Mouse (Mus musculus) heart, embryonic 13.5 days (tissue): Measurements from ENCODE around the gene Tbc1d22a. TPM values are rescaled to one million over a fixed set of nuclear protein-coding genes. Genes with fewer than 3 reads are reported as not detected.

Source experiments
- ATAC-seq: fragments of 200-750 bp; cut with Nextera tagmentation; 2 replicates; pipeline ENCODE4 v1.8.0; 2017; ENCODE audit warnings: moderate TSS enrichment; ENCODE audit not compliant: insufficient number of reproducible peaks, low FRiP score, low TSS enrichment; ENCODE audit errors: extremely low read depth
- H3K27ac ChIP-seq: fragments of 300-500 bp; sonication (generic); replicated peaks from 2 replicates; pipeline ENCODE4 v1.5.1; 2015; ENCODE audit warnings: moderate library complexity, mild to moderate bottlenecking, inconsistent platforms
- H3K27me3 ChIP-seq: fragments of 300-500 bp; sonication (generic); replicated peaks from 2 replicates; pipeline ENCODE4 v1.6.1; 2015; ENCODE audit warnings: mild to moderate bottlenecking, inconsistent platforms
- H3K36me3 ChIP-seq: fragments of 300-500 bp; sonication (generic); 2 replicates; pipeline ENCODE4 v1.6.1; 2015; ENCODE audit warnings: mild to moderate bottlenecking, inconsistent platforms
- H3K4me1 ChIP-seq: fragments of 300-500 bp; sonication (generic); 2 replicates; pipeline ENCODE4 v1.6.1; 2015; ENCODE audit warnings: inconsistent platforms
- H3K4me2 ChIP-seq: fragments of 300-500 bp; sonication (generic); 2 replicates; pipeline ENCODE4 v1.6.1; 2015; ENCODE audit warnings: inconsistent platforms, mild to moderate bottlenecking, moderate library complexity
- H3K4me3 ChIP-seq: fragments of 300-500 bp; sonication (generic); 2 replicates; pipeline ENCODE4 v1.5.1; 2015; ENCODE audit warnings: moderate library complexity, mild to moderate bottlenecking, inconsistent platforms
- H3K9ac ChIP-seq: fragments of 300-500 bp; sonication (generic); 2 replicates; pipeline ENCODE4 v1.6.1; 2015; ENCODE audit warnings: inconsistent platforms, mild to moderate bottlenecking, moderate library complexity
- H3K9me3 ChIP-seq: fragments of 300-500 bp; sonication (generic); 2 replicates; pipeline ENCODE4 v1.6.1; 2016; ENCODE audit warnings: inconsistent platforms
- WGBS: fragments of 180-500 bp; shearing (Covaris S2); methylation state at CpG from one replicate; pipeline ENCODE4 v1.1.7; 2015; ENCODE audit warnings: mixed read lengths; 5-methylcytosine and 5-hydroxymethylcytosine counted together
- polyA plus RNA-seq: library from polyadenylated mRNA; unstranded; fragments of >200 nt; fragmentation: Nextera tagmentation; extraction: Ambion mirVana; gene quantifications from 2 replicates; pipeline ENCODE4 v1.2.1, GENCODE M21; 2015

The Tbc1d22a gene
- polyA plus RNA-seq, 1 experiment from 2014 or later: 9.1 TPM

DNA sequence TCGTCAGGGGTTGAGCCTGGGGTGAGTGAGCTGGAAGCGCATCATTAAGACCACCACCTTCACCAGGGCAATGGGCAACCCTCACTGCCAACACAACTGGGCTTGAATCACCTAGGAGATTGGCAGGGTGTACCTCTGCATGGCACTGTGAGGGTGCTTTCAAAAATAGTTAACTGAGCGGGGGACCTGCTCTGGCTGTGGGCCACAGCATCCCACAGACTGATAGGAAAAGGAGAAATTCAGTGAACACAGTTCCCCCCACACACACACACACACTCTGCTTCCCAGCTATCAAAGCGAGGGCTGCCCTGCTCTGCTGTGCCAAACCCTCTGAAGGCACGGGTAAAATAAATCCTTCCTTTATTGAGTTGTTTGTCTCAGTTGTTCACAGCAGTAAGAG lies 273.1 kb downstream of the Tbc1d22a start:
- 61% methylated on average over 5 of the region's 5 CpGs for WGBS
- Histone ChIP-seq H3K4me2 (no peak overlapping the region), H3K9ac (no peak overlapping the region), H3K27ac (no peak overlapping the region), H3K9me3 (no peaks in the 10 kb centered on the region), H3K27me3 (peaks cover 80% of the 10 kb centered on the region), H3K4me3 (no peak overlapping the region), H3K4me1 (peaks cover 46% of the 10 kb centered on the region), H3K36me3 (no peaks in the 10 kb centered on the region)
- no peak for ATAC-seq

DNA sequence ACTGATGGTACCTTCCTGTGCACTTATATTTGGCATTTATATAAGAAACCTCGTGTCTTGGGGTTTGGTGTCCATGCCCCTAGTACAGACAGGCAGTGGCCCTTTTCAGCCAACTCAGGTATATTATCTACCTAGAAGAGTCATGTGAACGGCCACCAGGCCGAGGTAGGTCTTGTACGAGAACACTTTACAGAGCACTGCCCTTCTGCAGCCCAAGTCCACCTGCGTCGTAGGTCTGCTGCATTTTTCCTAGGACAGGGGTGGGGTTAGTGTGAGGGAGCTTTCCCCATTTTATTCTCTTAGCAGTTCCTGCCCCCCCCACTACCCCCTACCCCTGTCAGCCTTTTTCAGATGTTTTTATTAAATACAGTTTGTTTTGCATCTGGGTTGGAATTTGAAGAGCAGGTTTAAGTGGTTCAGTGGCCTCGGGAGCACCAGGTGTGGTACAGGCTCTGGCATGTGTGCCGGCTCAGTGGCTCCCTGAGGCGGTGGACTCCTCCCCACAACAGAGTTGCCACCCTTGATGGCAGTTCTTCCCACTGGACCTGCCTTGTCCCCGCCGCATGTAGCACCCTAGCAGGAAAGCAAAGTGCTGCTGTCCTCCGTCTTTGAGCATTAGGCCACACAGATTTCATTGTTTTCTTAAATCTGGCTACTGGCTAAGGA lies 277.3 kb downstream of the Tbc1d22a start:
- no peak for ATAC-seq
- Histone ChIP-seq H3K4me2 (no peak overlapping the region), H3K36me3 (no peaks in the 10 kb centered on the region), H3K9ac (no peak overlapping the region), H3K4me1 (peaks cover 18% of the 10 kb centered on the region), H3K9me3 (no peaks in the 10 kb centered on the region), H3K27ac (no peak overlapping the region), H3K4me3 (no peak overlapping the region), H3K27me3 (peaks cover 54% of the 10 kb centered on the region)
- 76% methylated on average over 12 of the region's 12 CpGs for WGBS

DNA sequence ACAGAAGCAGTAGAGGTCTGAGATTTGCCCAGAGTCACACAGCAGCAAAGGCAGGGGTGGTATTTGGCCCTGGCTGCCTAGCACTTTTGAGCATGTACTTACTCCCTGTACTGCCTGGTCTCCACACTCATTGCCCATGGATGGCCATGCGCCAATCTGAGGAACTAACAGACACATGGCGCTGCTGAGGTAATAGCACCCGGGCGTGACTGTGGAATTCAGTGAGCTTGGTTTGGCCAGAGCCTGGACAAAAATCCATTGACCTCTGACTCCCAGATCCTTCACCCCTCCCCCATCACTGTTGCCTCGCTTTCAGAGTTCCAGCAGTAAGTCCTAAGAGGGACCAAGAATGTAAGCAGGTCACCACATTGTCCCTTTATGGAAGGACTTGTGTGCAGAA lies 278.4 kb downstream of the Tbc1d22a start:
- Histone ChIP-seq H3K36me3 (no peaks in the 10 kb centered on the region), H3K9ac (no peak overlapping the region), H3K9me3 (no peaks in the 10 kb centered on the region), H3K4me2 (no peak overlapping the region), H3K4me1 (peaks cover 7% of the 10 kb centered on the region; the same call in 1 of the 2 replicates), H3K4me3 (no peak overlapping the region), H3K27me3 (peaks cover 56% of the 10 kb centered on the region), H3K27ac (no peak overlapping the region)
- 72% methylated on average over 5 of the region's 5 CpGs for WGBS
- ATAC-seq: no peak

DNA sequence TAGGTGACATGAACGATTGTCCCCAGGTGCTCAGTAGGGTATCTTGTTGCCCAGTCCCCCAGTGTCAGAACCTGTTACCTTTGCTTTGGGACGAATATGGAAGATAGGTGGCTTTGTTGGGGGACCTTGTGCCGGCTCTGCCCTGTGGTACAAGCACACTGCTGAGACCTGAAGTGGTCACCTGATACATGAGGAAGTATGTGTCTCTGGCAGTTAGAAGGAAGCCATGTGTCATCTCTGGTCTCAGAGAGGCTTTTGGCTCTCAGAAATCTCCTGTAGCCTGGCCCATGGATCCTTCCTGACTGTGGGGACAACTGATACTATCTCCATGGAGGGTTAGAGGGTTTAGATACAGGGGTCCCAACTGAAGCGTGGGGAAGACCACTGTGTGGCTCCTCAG lies 281.9 kb downstream of the Tbc1d22a start:
- Histone ChIP-seq H3K9me3 (0 out of 2 replicates have a peak, but pooled peaks cover 1% of the 10 kb centered on the region), H3K4me3 (no peak overlapping the region), H3K4me1 (peaks cover 7% of the 10 kb centered on the region; the same call in 1 of the 2 replicates), H3K9ac (no peak overlapping the region), H3K27me3 (peaks cover 27% of the 10 kb centered on the region), H3K4me2 (no peak overlapping the region), H3K27ac (no peak overlapping the region), H3K36me3 (no peaks in the 10 kb centered on the region)
- WGBS: 81% methylated on average over 4 of the region's 4 CpGs
- ATAC-seq: no peak

DNA sequence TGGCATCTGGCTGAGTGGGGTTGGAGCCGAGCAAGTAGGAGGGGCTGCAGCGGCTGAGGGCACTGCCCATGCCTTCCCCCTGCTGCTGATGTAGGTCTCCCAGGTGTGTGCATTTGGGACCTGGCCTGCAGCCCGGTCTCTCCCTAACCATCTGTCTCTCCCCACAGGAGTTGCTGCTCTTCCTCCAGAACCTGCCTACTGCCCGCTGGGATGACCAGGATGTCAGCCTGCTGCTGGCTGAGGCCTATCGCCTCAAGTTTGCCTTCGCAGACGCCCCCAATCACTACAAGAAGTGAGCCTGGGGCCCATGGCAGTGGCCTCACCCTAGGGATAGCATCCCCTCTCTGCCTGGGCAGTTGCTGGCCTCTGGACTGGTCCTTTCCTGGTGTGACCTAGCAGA lies 282.4 kb downstream of the Tbc1d22a start:
- WGBS: 87% methylated on average over 7 of the region's 7 CpGs
- no peak overlapping the region for H3K27ac ChIP-seq

DNA sequence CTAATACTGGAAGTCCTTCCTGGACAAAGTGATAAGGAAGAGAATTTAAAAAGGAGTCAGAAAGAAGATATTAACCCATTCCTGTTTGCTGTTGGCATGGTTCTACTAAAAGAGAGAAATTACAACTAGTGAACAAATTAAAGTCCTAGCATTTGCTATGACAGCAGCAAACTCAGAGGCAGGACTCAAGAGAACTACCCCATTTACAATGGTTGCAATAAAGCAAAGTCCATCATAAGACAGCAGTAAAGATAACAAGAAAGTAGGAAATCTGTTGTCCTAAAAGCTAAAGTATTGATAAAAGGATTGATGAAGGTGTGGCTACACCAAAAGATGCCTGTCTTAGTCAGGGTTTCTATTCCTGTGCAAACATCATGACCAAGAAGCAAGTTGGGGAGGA lies 286.3 kb downstream of the Tbc1d22a start:
- ATAC-seq: no peak
- H3K9ac ChIP-seq: no peak overlapping the region
- no peak overlapping the region for H3K4me2 ChIP-seq
- H3K4me3 ChIP-seq: no peak overlapping the region
- H3K4me1 ChIP-seq: no peaks in the 10 kb centered on the region
- H3K9me3 ChIP-seq: 0 out of 2 replicates have a peak, but pooled peaks cover 2% of the 10 kb centered on the region
- peaks cover 15% of the 10 kb centered on the region for H3K27me3 ChIP-seq
- H3K27ac ChIP-seq: no peak overlapping the region
- no peaks in the 10 kb centered on the region for H3K36me3 ChIP-seq

More for the DNA sequence above, 282.4 kb downstream of the Tbc1d22a start:
- H3K4me1 ChIP-seq: peaks cover 7% of the 10 kb centered on the region; the same call in 1 of the 2 replicates
- no peak for ATAC-seq
- H3K9me3 ChIP-seq: 0 out of 2 replicates have a peak, but pooled peaks cover 2% of the 10 kb centered on the region
- H3K4me2 ChIP-seq: no peak overlapping the region
- H3K27me3 ChIP-seq: peaks cover 22% of the 10 kb centered on the region
- H3K4me3 ChIP-seq: no peak overlapping the region
- H3K36me3 ChIP-seq: no peaks in the 10 kb centered on the region
- no peak overlapping the region for H3K9ac ChIP-seq

DNA sequence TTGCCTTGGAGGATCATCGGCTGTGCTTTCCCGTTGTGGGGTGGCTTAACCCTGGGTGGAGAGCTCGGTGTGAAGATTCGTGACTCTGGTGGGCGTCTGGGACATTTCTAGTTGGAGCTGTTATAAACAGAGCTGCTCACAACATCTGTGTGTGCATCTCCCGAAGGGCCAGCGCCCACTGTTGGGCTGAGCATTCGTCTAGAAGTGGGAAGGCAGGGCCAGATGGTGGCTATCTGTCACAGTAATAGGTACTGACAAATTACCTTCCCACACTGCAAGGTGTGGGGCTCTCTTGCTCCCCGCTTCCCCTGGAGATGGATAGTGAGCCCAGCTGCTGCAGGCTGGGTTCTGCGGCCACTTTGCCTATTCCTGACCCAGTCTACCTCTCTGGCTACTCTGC lies 289.2 kb downstream of the Tbc1d22a start:
- H3K9me3 ChIP-seq: 0 out of 2 replicates have a peak, but pooled peaks cover 2% of the 10 kb centered on the region
- H3K36me3 ChIP-seq: no peaks in the 10 kb centered on the region
- peaks cover 7% of the 10 kb centered on the region; the same call in 1 of the 2 replicates for H3K27me3 ChIP-seq
- H3K27ac ChIP-seq: no peak overlapping the region
- H3K4me1 ChIP-seq: no peaks in the 10 kb centered on the region
- no peak overlapping the region for H3K9ac ChIP-seq
- ATAC-seq: no peak
- no peak overlapping the region for H3K4me2 ChIP-seq
- H3K4me3 ChIP-seq: no peak overlapping the region
- WGBS: 73% methylated on average over 10 of the region's 10 CpGs

DNA sequence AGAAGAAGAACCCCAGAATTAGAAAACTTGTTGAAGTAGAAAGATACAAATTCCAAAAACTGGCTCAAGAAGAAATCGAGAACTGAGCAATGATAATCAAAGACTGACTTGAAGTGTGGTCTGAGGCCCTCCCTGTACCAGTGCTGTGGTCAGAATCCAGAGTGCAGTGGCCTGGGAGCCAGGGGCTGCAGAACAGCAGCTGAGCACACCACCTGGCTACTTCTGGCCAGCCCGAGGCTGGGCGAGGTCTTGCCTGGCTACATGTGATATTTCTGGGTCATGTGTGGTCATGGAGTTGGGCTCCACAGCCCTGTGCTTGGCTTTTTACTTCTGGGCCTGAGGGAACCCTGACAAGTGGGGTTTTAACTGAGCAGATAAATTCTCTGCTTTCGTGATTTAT lies 292.4 kb downstream of the Tbc1d22a start:
- ATAC-seq: no peak
- no peaks in the 10 kb centered on the region for H3K4me1 ChIP-seq
- H3K9ac ChIP-seq: no peak overlapping the region
- H3K27me3 ChIP-seq: peaks cover 7% of the 10 kb centered on the region; the same call in 1 of the 2 replicates
- 53% methylated on average over 4 of the region's 4 CpGs for WGBS
- no peaks in the 10 kb centered on the region for H3K36me3 ChIP-seq
- H3K9me3 ChIP-seq: no peaks in the 10 kb centered on the region
- no peak overlapping the region for H3K4me3 ChIP-seq
- H3K27ac ChIP-seq: no peak overlapping the region
- H3K4me2 ChIP-seq: no peak overlapping the region

DNA sequence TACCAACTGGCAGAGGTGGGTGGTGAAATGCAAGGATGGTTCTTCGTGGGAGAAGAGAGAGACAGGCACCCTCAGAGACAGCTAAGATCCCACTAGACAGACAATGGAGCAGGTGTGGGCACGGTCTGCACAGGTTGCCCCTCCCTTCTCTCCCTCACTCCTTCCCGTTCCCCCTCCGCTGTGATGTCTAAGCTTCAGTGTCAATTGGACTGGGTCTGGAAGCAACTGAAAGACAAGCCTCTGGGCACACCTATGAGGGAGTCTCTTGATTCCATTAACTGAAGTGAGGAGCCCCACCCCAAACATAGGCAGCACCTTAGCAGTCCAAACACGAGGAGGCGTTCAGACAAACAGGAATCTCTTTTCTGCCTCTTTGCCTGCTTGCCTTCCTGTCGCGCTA lies 293.3 kb downstream of the Tbc1d22a start:
- Histone ChIP-seq H3K4me2 (no peak overlapping the region), H3K4me3 (no peak overlapping the region), H3K4me1 (no peaks in the 10 kb centered on the region), H3K9ac (no peak overlapping the region), H3K27ac (no peak overlapping the region), H3K36me3 (no peaks in the 10 kb centered on the region), H3K27me3 (peaks cover 7% of the 10 kb centered on the region; the same call in 1 of the 2 replicates), H3K9me3 (no peaks in the 10 kb centered on the region)
- 79% methylated on average over 8 of the region's 8 CpGs for WGBS
- no peak for ATAC-seq

DNA sequence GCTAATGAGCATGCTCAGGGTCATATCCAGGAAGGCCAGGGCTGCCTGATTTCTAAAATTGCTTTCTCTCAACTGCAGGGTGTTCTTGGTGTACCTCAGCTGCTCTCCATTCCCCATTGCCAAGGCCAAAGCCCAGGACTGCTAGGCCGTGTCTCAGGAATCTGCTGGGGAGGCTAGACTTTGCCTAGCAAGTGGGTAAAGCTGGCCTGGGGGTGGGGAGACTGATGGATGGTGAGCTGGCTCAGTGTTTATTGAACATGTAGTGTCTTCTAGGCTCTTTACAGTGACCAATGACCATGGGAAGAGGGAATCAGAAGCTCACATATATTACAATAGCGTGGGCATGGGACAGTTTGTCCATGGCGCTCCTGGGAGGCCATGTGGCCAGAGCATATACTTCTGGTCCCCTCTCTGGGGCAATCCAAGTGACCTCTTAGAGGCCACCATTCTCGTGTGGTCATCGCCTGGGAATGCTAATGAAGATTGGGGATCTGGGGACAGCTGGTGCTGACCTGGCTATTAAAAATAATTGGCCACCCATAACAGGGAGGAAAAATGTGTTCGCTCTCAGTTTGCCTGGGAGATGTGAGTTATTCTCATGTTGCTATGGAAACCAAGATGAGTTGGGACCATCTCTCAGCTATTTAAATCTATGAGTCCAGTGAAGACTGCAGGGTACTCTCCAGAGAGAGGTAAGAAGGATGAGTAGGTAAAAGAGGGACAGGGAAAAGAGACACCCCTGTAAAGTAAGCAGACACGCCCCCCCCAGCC lies 294.3 kb downstream of the Tbc1d22a start:
- H3K27me3 ChIP-seq: peaks cover 7% of the 10 kb centered on the region; the same call in 1 of the 2 replicates
- 68% methylated on average over 7 of the region's 7 CpGs for WGBS
- no peak for ATAC-seq

DNA sequence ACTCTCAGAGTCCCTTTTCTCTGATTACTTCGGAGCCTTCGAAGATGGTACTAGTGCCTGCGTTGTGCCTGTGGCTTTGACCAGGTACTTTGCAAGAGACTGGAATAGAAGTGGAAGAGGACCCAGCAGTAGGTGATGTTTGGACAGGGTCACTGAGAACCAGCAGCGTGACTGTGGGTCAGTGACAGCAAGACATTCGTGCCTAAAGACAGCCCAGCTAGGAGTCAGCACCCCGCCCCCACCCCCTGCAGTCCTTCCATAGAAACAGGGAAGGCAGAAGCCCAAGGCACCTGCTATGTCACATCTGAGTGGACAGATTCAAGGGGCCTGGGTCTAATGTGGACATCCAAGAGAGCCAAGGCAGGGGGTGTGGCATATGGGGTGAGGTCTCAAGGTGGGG lies 295.3 kb downstream of the Tbc1d22a start:
- no peak overlapping the region for H3K4me3 ChIP-seq
- no peaks in the 10 kb centered on the region for H3K9me3 ChIP-seq
- H3K4me1 ChIP-seq: no peaks in the 10 kb centered on the region
- H3K9ac ChIP-seq: no peak overlapping the region
- no peaks in the 10 kb centered on the region for H3K36me3 ChIP-seq
- WGBS: 76% methylated on average over 6 of the region's 6 CpGs
- H3K27me3 ChIP-seq: peaks cover 7% of the 10 kb centered on the region; the same call in 1 of the 2 replicates
- no peak overlapping the region for H3K27ac ChIP-seq
- no peak; the same call in 1 of the 2 replicates for ATAC-seq
- no peak overlapping the region for H3K4me2 ChIP-seq

More for the DNA sequence above, 294.3 kb downstream of the Tbc1d22a start:
- Histone ChIP-seq H3K36me3 (no peaks in the 10 kb centered on the region), H3K4me2 (no peak overlapping the region), H3K9ac (no peak overlapping the region), H3K4me3 (no peak overlapping the region), H3K27ac (no peak overlapping the region), H3K9me3 (no peaks in the 10 kb centered on the region), H3K4me1 (no peaks in the 10 kb centered on the region)
